Mouse (Mus musculus) spleen, postnatal 36 days (tissue): Measurements from ENCODE around the gene Thbd.

Source experiments
- DNase-seq, 2 experiments: peaks; one replicate each; pipeline ENCODE4 v3.0.0; 2022; ENCODE audit warnings: low spot score in 2 of 2, mixed read lengths in 1 of 2

Gene Thbd

GRCm38 (mm10) chr2:148387652-148388581 is 20.1 kb downstream of the Thbd start:
- no peak for DNase-seq

DNA sequence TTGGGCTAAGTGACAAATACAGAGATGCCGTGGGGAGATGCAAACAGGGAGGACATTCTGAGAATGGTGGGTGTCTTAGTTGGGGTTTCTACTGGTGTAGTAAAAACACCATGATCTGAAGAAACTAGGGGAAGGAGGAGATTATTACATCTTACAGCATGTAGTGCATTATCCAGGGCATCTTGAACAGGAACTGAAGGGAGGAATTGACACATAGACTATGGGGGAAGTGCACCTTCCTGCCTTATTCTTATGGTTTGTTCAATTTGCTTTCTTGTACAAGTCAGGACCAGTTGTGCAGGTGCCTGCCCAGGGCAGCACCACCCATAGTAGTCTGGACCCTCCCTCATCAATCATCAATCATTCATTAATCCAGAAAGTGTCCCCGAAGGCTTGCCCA is 21.1 kb downstream of the Thbd start:
- no peak for DNase-seq

DNA sequence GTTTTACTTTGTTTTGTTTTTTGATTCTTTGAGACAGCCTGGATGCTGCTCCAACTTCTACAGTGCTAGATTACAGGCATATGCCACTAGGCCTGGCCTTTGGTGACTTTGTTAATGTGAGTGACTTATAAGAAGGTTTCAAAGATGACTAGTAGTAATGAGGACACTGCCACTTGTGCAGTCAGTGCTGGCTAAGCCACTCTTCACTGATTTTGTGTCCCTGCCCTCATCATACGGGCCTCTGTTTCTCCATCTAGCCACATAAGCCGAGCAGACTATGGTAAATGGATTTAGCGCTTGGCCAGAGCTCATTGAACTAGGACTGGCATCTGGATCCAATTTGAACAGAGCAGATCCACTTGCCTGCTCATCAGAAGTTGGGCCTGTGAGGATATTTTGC is 21.5 kb downstream of the Thbd start:
- no peak for DNase-seq

DNA sequence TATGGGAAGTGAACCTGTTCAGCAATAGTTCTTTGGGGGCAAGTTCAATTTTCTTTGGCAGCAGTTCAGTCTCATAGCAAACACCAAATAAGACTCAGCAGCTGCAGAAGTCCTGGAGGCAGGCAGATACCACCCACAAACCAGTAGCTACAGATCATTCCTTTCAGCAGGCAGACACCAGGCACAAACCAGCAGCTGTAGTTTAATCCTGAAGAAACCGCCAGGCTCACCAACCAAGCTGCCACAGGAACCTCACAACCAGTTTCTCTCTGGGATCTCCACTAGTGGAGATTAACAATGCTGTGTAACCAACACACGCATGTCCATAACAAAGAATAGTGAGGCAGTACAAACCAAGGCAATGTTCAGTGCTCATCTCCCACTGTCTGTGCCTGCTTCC is 26.9 kb downstream of the Thbd start:
- no peak for DNase-seq

- DNase-seq: no peak
Observed at GRCm38 (mm10) chr2:148379899-148380413, 28.0 kb downstream of the Thbd start.

- no peak for DNase-seq
Observed at GRCm38 (mm10) chr2:148378817-148379342, 29.1 kb downstream of the Thbd start.

GRCm38 (mm10) chr2:148375326-148376150 is 32.5 kb downstream of the Thbd start:
- DNase-seq: peak; percentile 56 to 64

- DNase-seq: no peak
Observed at GRCm38 (mm10) chr2:148373602-148374071, 34.4 kb downstream of the Thbd start.

GRCm38 (mm10) chr2:148371743-148372630 is 36.0 kb downstream of the Thbd start:
- no peak for DNase-seq

- no peak for DNase-seq
Observed at GRCm38 (mm10) chr2:148365227-148365626, 42.8 kb downstream of the Thbd start.

- no peak for DNase-seq
Observed at GRCm38 (mm10) chr2:148364536-148364935, 43.5 kb downstream of the Thbd start.

- DNase-seq: no peak
Observed at GRCm38 (mm10) chr2:148357145-148357544, 50.8 kb downstream of the Thbd start.
